Mouse (Mus musculus): ENCODE results near the gene Gm10577.

GRCm38 (mm10) chr4:100995617-100996016 is 24.9 kb downstream of the Gm10577 start:
- TF ChIP-seq POLR2A (IDR thresholded peaks at IDR 0.05; ENCODE audit: extremely low read depth, insufficient read depth, low read length): no peak
- no peak for TF ChIP-seq CTCF (IDR thresholded peaks at IDR 0.05; ENCODE audit: extremely low read depth, insufficient read depth, low read length)

Measured in cortical plate, adult 2 months (tissue).